ENCODE assay signal across 27 mouse cellular contexts in the genomic region with DNA sequence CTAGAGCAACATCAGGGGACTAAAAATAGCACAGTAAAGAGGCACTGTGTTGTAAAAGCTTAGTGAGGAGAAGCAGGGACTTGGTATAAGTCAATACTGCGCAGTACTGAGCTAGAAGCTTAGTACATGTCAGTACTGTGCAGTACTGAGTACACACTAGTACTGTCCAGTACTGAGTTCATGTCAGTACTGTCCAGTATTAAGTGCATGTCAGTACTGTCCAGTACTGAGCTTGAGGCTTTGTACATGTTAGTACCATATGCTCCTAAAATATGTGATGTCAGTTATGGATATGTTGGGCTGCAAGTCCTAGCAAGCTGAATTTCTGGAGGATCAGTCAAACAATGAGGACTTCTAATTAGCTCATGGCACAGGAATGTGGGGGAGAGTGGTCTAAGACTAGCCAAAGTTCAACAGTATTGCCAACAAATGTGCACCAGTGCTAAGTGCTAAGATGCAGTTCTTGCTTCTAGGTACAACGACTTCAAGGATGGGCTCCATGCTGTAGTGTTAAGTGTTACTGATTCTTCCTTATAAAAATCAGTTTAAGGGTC.
DNase-seq lines count a peak whose midpoint lies in the region; ATAC-seq and TF ChIP-seq lines count a peak whose summit lies in the region.
"Had no signal": no experiment of that assay in that cellular context is flagged by ENCODE, and none has a peak within 500 bp of the region (broad histone marks: within the 10 kb centered on the region; RNA-seq: fewer than 3 reads in every experiment).

No protein-coding gene starts in this region.

- H3K27ac ChIP-seq in heart, postnatal 0 days (ENCODE audit: low read depth), result no peak overlapping the region
- H3K27ac ChIP-seq in heart, embryonic 11.5 days (ENCODE audit: low read depth, low read length), result no peak overlapping the region
- no peak overlapping the region for H3K27ac ChIP-seq in stomach, embryonic 16.5 days (ENCODE audit: low read length)
- H3K27ac ChIP-seq: forebrain, embryonic 13.5 days; hindbrain, embryonic 14.5 days; layer of hippocampus, adult 2 months; liver, embryonic 15.5 days; macrophage; midbrain, embryonic 10.5 days had no signal

- TF ChIP-seq EP300 in heart, postnatal 0 days (IDR thresholded peaks at IDR 0.05; ENCODE audit: low read depth), result no peak

- no peak overlapping the region for H3K9ac ChIP-seq in heart, postnatal 0 days (replicated peaks; ENCODE audit: low read depth, low read length)
- no peak overlapping the region for H3K9ac ChIP-seq in heart, embryonic 11.5 days (ENCODE audit: low read depth, low read length)
- no peak overlapping the region for H3K9ac ChIP-seq in stomach, embryonic 16.5 days (ENCODE audit: low read length)
- H3K9ac ChIP-seq: forebrain, embryonic 13.5 days; hindbrain, embryonic 14.5 days; liver, embryonic 15.5 days had no signal

- 0 out of 2 replicates have a peak, but pooled peaks cover 5% of the 10 kb centered on the region for H3K4me1 ChIP-seq in heart, postnatal 0 days (ENCODE audit: control insufficient read depth, insufficient read depth)
- peaks cover 3% of the 10 kb centered on the region; the same call in 1 of the 2 replicates for H3K4me1 ChIP-seq in heart, embryonic 11.5 days (ENCODE audit: control insufficient read depth, insufficient read depth, low read length)
- no peaks in the 10 kb centered on the region for H3K4me1 ChIP-seq in lung, adult 2 months (ENCODE audit: control insufficient read depth, insufficient read depth, low read length)
- H3K4me1 ChIP-seq in stomach, embryonic 16.5 days (ENCODE audit: control insufficient read depth, insufficient read depth, low read length), result no peaks in the 10 kb centered on the region
- H3K4me1 ChIP-seq: forebrain, embryonic 13.5 days; liver, embryonic 15.5 days; midbrain, embryonic 10.5 days had no signal

- ATAC-seq in frontal cortex, adult (ENCODE audit: low TSS enrichment), result peak; percentile 34; the same call in 1 of the 2 replicates
- peak; percentile 41 for ATAC-seq in heart, postnatal 0 days (ENCODE audit: insufficient read depth, low read depth)
- ATAC-seq in heart, embryonic 11.5 days (replicated peaks; ENCODE audit: insufficient number of reproducible peaks, low FRiP score, low TSS enrichment), result no peak
- peak; percentile 47 for ATAC-seq in stomach, embryonic 16.5 days (ENCODE audit: insufficient read depth, low FRiP score)
- ATAC-seq: CD4-positive, CD25-positive, alpha-beta regulatory T cell, adult 4 months; forebrain, embryonic 13.5 days; inflammation-experienced regulatory T-cells, adult 6 months; midbrain, embryonic 16.5 days; Patski had no signal

- no peak for DNase-seq in frontal cortex, postnatal 25 days (ENCODE audit: low spot score in 2 of 2)
- DNase-seq in heart, postnatal 0 days (ENCODE audit: low spot score), result no peak
- peak; percentile 40 for DNase-seq in lung, postnatal 10 days
- DNase-seq in lung, adult 2 months, result no peak
- DNase-seq in adrenal gland, postnatal 10 days, result no peak
- DNase-seq: cerebellum, adult 11 months; cerebellum, adult 9-11 months; gastrocnemius, postnatal 10 days; heart, postnatal 4 days; kidney, adult 18-20 months; layer of hippocampus, postnatal 36 days; thymus, adult 2 months; thymus, postnatal 4 days had no signal

- no peaks in the 10 kb centered on the region for H3K27me3 ChIP-seq in heart, postnatal 0 days (ENCODE audit: control insufficient read depth, insufficient read depth, low read length)
- H3K27me3 ChIP-seq in heart, embryonic 11.5 days (ENCODE audit: control insufficient read depth, insufficient read depth, low read length), result no peaks in the 10 kb centered on the region
- no peaks in the 10 kb centered on the region for H3K27me3 ChIP-seq in stomach, embryonic 16.5 days (ENCODE audit: control insufficient read depth, insufficient read depth, low read length)
- H3K27me3 ChIP-seq: forebrain, embryonic 13.5 days; liver, embryonic 15.5 days; Patski had no signal

- no peak for TF ChIP-seq POLR2A in lung, adult 2 months (IDR thresholded peaks at IDR 0.05; ENCODE audit: borderline replicate concordance, extremely low read depth, low read depth, low read length)

- H3K36me3 ChIP-seq in heart, postnatal 0 days (replicated peaks; ENCODE audit: control insufficient read depth, insufficient read depth, low read length), result no peaks in the 10 kb centered on the region
- no peaks in the 10 kb centered on the region for H3K36me3 ChIP-seq in heart, embryonic 11.5 days (ENCODE audit: control insufficient read depth, insufficient read depth, low read length)
- H3K36me3 ChIP-seq in stomach, embryonic 16.5 days (ENCODE audit: control insufficient read depth, insufficient read depth, low read length), result no peaks in the 10 kb centered on the region
- H3K36me3 ChIP-seq: liver, embryonic 15.5 days; midbrain, embryonic 10.5 days had no signal

- no peaks in the 10 kb centered on the region for H3K9me3 ChIP-seq in heart, postnatal 0 days (replicated peaks; ENCODE audit: control insufficient read depth, low read length)
- no peaks in the 10 kb centered on the region for H3K9me3 ChIP-seq in heart, embryonic 11.5 days (replicated peaks; ENCODE audit: control insufficient read depth, low read length)
- H3K9me3 ChIP-seq in stomach, embryonic 16.5 days (replicated peaks; ENCODE audit: control insufficient read depth, low read length), result no peaks in the 10 kb centered on the region
- H3K9me3 ChIP-seq: forebrain, embryonic 13.5 days; liver, embryonic 15.5 days; midbrain, embryonic 10.5 days had no signal

- 42% methylated on average over 2 of the region's 2 CpGs for WGBS in heart, postnatal 0 days
- 75% methylated on average over 2 of the region's 2 CpGs for WGBS in heart, embryonic 11.5 days (ENCODE audit: insufficient replicate concordance)
- WGBS in lung, adult 2 months, result 58% methylated on average over 2 of the region's 2 CpGs
- WGBS in stomach, embryonic 16.5 days, result 70% methylated on average over 2 of the region's 2 CpGs

- H3K4me2 ChIP-seq in heart, postnatal 0 days (ENCODE audit: low read depth, low read length), result no peak overlapping the region
- H3K4me2 ChIP-seq in heart, embryonic 11.5 days, result no peak overlapping the region
- H3K4me2 ChIP-seq in stomach, embryonic 16.5 days (ENCODE audit: low read depth, low read length), result no peak overlapping the region
- H3K4me2 ChIP-seq: forebrain, embryonic 13.5 days; hindbrain, embryonic 14.5 days; liver, embryonic 15.5 days had no signal

- H3K4me3 ChIP-seq in heart, postnatal 0 days (ENCODE audit: low read depth, low read length), result no peak overlapping the region
- H3K4me3 ChIP-seq in heart, embryonic 11.5 days (ENCODE audit: low read depth, low read length), result no peak overlapping the region
- no peak overlapping the region for H3K4me3 ChIP-seq in lung, adult 2 months (replicated peaks; ENCODE audit: extremely low read depth, low read depth, low read length)
- H3K4me3 ChIP-seq in stomach, embryonic 16.5 days (replicated peaks; ENCODE audit: low read length), result no peak overlapping the region
- H3K4me3 ChIP-seq: forebrain, embryonic 13.5 days; layer of hippocampus, adult 2 months; liver, embryonic 15.5 days; midbrain, embryonic 10.5 days; myocyte had no signal

- no peak for TF ChIP-seq CTCF in heart, postnatal 0 days (IDR thresholded peaks at IDR 0.05; ENCODE audit: low read depth)
- TF ChIP-seq CTCF in lung, adult 2 months (IDR thresholded peaks at IDR 0.05; ENCODE audit: insufficient read depth, low read length), result no peak
